Mouse (Mus musculus) forebrain, embryonic 10.5 days (tissue): ENCODE measurements at regions not wholly inside any gene's neighbourhood (a gene's known extent, or its start where the extent isn't known, plus 50 kb on each side); places are given as distances from the start of the nearest gene placed in this dataset.

Experiments used
- DNase-seq: peaks from one replicate; pipeline ENCODE4 v3.0.0-alpha.2; 2017; ENCODE audit warnings: low spot score; ENCODE audit errors: extremely low spot score
- H3K27ac ChIP-seq: fragments of 300-500 bp; sonication (generic); 2 replicates; pipeline ENCODE4 v1.5.1; 2016; ENCODE audit warnings: mild to moderate bottlenecking
- H3K27me3 ChIP-seq: fragments of 300-500 bp; sonication (generic); 2 replicates; pipeline ENCODE4 v1.6.1; 2016; ENCODE audit warnings: mild to moderate bottlenecking; ENCODE audit not compliant: poor library complexity, severe bottlenecking
- H3K36me3 ChIP-seq: fragments of 300-500 bp; sonication (generic); replicated peaks from 2 replicates; pipeline ENCODE4 v1.6.1; 2016; ENCODE audit warnings: mild to moderate bottlenecking, moderate library complexity
- H3K4me1 ChIP-seq: fragments of 300-500 bp; sonication (generic); 2 replicates; pipeline ENCODE4 v1.6.1; 2016
- H3K4me3 ChIP-seq: fragments of 300-500 bp; sonication (generic); 2 replicates; pipeline ENCODE4 v1.5.1; 2016; ENCODE audit warnings: mild to moderate bottlenecking, moderate library complexity
- H3K9me3 ChIP-seq: fragments of 300-500 bp; sonication (generic); 2 replicates; pipeline ENCODE4 v1.6.1; 2016; ENCODE audit warnings: mild to moderate bottlenecking, moderate library complexity
- WGBS: fragments of 180-500 bp; shearing (Covaris S2); methylation state at CpG from one replicate; pipeline ENCODE4 v1.1.7; 2016; 5-methylcytosine and 5-hydroxymethylcytosine counted together

- DNase-seq = no peak
- H3K4me3 ChIP-seq = no peak overlapping the region
- no peaks in the 10 kb centered on the region for H3K9me3 ChIP-seq
- WGBS = 86% methylated on average over 3 of the region's 3 CpGs
- H3K36me3 ChIP-seq = no peaks in the 10 kb centered on the region
- H3K4me1 ChIP-seq = no peaks in the 10 kb centered on the region
- no peak overlapping the region for H3K27ac ChIP-seq
- H3K27me3 ChIP-seq = no peaks in the 10 kb centered on the region
These were observed 189.7 kb upstream of the Rspo3 start for GRCm38 (mm10) chr10:29725319-29725718.

DNA sequence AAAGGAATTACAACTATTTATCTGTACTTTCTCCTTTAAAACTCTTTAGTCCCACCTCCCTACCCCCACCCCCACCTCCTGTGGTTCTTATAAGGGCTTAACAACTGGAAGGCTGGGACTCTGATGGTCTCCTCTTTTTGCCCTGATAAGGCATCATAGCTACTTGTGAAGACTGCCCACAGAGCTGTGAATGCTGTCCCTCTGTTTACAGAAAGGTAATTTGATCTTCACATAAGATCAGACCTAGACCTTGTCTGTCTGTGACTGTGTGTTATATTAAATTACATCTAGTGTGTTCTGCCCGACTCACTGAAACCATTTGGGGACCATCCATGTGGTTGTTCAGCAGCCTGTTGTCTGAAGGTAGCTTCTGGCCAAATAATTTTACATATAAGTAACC, 175.3 kb upstream of the Rspo3 start:
- H3K27ac ChIP-seq = no peak overlapping the region
- no peaks in the 10 kb centered on the region for H3K9me3 ChIP-seq
- 46% methylated on average over 1 of the region's 1 CpGs for WGBS
- H3K36me3 ChIP-seq = no peaks in the 10 kb centered on the region
- H3K27me3 ChIP-seq = no peaks in the 10 kb centered on the region
- H3K4me1 ChIP-seq = peaks cover 4% of the 10 kb centered on the region; the same call in 1 of the 2 replicates
- DNase-seq = no peak
- no peak overlapping the region for H3K4me3 ChIP-seq

- DNase-seq = no peak
- H3K4me3 ChIP-seq = no peak overlapping the region
- no peaks in the 10 kb centered on the region for H3K27me3 ChIP-seq
- no peak overlapping the region for H3K27ac ChIP-seq
- H3K4me1 ChIP-seq = peaks cover 6% of the 10 kb centered on the region; the same call in 1 of the 2 replicates
- H3K36me3 ChIP-seq = no peaks in the 10 kb centered on the region
- H3K9me3 ChIP-seq = no peaks in the 10 kb centered on the region
- WGBS = 60% methylated on average over 2 of the region's 2 CpGs
These were observed 173.0 kb upstream of the Rspo3 start for GRCm38 (mm10) chr10:29708653-29709052.

- Histone ChIP-seq H3K4me1 (no peaks in the 10 kb centered on the region), H3K9me3 (no peaks in the 10 kb centered on the region), H3K27me3 (no peaks in the 10 kb centered on the region), H3K4me3 (no peak overlapping the region), H3K27ac (no peak overlapping the region), H3K36me3 (no peaks in the 10 kb centered on the region)
- WGBS = 86% methylated on average over 15 of the region's 15 CpGs
- no peak for DNase-seq
These were observed 157.6 kb upstream of the Rspo3 start for GRCm38 (mm10) chr10:29693009-29693935.

DNA sequence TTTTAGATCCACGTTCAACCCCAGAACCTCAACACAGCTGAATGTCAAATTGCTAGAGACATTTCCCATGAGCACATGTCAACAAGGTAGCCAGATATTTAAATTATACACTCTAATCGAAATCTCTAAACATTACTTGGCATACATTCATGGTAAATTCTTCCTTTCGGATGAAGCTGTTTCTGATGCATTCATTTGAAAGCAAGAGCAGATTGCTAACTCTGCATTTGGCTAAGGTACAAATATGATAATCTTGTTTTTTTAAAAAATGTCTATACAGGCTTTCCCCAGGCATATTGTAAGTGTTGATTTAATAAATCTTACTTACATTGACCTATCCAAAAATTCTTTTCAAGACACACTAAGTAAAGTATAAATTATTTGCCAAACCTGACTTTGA, 153.9 kb upstream of the Rspo3 start:
- no peaks in the 10 kb centered on the region for H3K9me3 ChIP-seq

DNA sequence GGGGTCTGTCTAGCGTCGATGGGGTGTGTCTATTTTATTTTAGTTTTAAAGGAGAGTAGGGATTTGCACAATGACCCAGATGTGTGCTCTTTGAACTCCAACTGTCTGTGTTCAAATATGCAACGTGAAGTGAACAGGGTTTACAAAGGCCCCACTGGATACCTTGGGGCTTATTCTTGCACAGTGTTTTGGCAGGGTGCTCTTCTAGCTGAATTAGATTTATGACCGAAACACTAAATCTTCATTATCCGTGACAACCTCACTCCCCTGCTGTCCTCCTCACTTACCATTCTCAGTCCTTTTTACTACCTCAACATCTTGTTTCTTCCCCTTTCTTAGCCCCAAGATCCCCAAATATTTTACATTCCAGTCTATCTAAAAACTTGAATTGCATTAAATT, 151.3 kb upstream of the Rspo3 start:
- Histone ChIP-seq H3K27me3 (no peaks in the 10 kb centered on the region), H3K4me1 (no peaks in the 10 kb centered on the region), H3K4me3 (no peak overlapping the region), H3K27ac (no peak overlapping the region), H3K36me3 (no peaks in the 10 kb centered on the region), H3K9me3 (no peaks in the 10 kb centered on the region)
- no peak for DNase-seq
- WGBS = 68% methylated on average over 5 of the region's 5 CpGs

More for the DNA sequence above, 153.9 kb upstream of the Rspo3 start:
- no peak overlapping the region for H3K27ac ChIP-seq
- H3K4me3 ChIP-seq = no peak overlapping the region
- WGBS = 90% methylated on average over 3 of the region's 3 CpGs
- no peak for DNase-seq
- H3K27me3 ChIP-seq = no peaks in the 10 kb centered on the region
- no peaks in the 10 kb centered on the region for H3K4me1 ChIP-seq
- H3K36me3 ChIP-seq = no peaks in the 10 kb centered on the region

DNA sequence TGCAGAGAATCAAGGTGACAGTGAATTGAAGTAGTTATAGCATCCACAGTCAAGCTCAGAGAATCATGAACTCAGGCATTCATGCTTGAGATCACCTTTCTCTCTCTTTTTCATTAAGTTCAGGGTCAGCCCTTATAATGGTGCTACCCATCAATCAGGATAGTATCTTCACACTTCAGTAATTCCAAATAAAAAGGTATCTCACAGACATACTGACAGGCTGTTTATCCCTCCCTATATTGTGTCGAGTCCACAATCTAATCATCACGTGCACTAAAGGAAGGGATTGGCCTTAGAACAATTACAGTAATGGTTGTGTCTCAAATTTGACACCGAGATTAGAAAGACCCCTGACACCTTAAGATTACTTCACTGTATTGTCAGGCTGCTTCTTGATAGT, 138.7 kb upstream of the Rspo3 start:
- Histone ChIP-seq H3K4me3 (no peak overlapping the region), H3K9me3 (no peaks in the 10 kb centered on the region), H3K27me3 (no peaks in the 10 kb centered on the region), H3K36me3 (no peaks in the 10 kb centered on the region), H3K27ac (no peak overlapping the region), H3K4me1 (peaks cover 9% of the 10 kb centered on the region)
- no peak for DNase-seq
- 38% methylated on average over 3 of the region's 3 CpGs for WGBS

DNA sequence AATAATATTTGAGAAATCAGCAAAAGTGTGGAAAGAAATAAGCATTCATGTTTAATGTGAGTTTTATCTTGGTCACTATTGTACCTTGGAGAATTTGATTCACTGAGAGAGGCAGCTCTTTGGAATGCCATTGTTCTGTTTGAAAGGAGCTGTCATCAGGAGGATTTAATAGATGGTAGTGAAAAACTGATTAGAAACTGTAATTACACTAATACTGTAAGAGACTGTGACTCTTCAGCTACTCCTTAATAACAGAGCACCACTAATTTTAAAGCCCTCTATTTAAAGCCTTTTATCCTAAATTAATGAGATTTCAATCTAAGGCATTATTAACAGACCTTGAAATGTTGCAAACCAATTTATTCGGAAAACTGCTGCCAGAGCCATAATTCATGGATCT, 126.1 kb upstream of the Rspo3 start:
- H3K4me3 ChIP-seq = no peak overlapping the region
- no peaks in the 10 kb centered on the region for H3K4me1 ChIP-seq
- H3K27ac ChIP-seq = no peak overlapping the region
- 75% methylated on average over 1 of the region's 1 CpGs for WGBS
- no peaks in the 10 kb centered on the region for H3K27me3 ChIP-seq
- H3K36me3 ChIP-seq = no peaks in the 10 kb centered on the region
- no peaks in the 10 kb centered on the region for H3K9me3 ChIP-seq
- DNase-seq = no peak

DNA sequence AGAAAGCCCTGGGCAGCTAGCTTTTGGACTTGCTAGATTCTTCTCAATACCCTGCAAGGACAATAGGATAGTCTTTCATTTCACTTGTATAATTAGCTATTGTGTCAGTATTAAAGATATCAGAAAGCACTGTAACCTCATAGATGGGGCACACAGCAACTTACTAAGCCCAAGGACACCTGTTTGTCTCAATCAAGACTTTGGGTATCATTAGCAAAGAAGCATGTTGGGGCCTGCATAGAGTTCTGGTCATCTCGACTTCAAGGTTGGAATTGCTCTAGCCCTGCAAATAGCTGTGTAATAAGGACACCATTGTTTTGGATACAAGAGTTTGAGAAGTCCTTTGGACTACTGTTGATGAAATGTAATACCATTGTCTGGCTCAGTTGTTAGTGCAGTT, 104.6 kb upstream of the Rspo3 start:
- H3K9me3 ChIP-seq = no peaks in the 10 kb centered on the region
- no peaks in the 10 kb centered on the region for H3K36me3 ChIP-seq
- DNase-seq = no peak
- H3K4me1 ChIP-seq = no peaks in the 10 kb centered on the region
- H3K4me3 ChIP-seq = no peak overlapping the region
- H3K27ac ChIP-seq = no peak overlapping the region
- H3K27me3 ChIP-seq = no peaks in the 10 kb centered on the region
- 71% methylated on average over 1 of the region's 1 CpGs for WGBS

- Histone ChIP-seq H3K36me3 (no peaks in the 10 kb centered on the region), H3K4me1 (no peaks in the 10 kb centered on the region), H3K4me3 (no peak overlapping the region), H3K27ac (no peak overlapping the region), H3K27me3 (no peaks in the 10 kb centered on the region), H3K9me3 (no peaks in the 10 kb centered on the region)
- WGBS = 78% methylated on average over 5 of the region's 5 CpGs
- no peak for DNase-seq
These were observed 100.2 kb upstream of the Rspo3 start for GRCm38 (mm10) chr10:29635828-29636227.

DNA sequence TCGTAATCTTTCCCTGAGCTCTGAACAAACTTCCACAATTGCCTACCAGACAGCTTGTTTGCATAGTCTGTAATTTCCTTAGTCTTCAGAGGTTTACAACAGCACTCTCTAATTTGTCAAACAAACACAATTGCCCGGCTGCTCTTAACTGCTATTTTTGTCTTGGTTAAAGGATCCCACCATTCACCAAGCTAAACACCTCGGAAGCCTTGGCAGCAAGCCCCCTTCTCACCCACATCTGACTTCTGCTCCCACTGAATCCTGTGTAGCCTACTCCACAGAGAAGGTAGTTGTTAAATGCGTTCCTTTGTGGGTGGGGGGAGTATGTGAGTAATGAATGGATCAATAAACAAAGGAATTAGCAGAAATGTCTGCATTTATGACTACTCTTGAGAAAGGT, 59.8 kb upstream of the Rspo3 start:
- 49% methylated on average over 4 of the region's 4 CpGs for WGBS
- H3K4me3 ChIP-seq = no peak overlapping the region
- no peak for DNase-seq
- H3K27me3 ChIP-seq = no peaks in the 10 kb centered on the region
- no peak overlapping the region for H3K27ac ChIP-seq
- H3K4me1 ChIP-seq = no peaks in the 10 kb centered on the region
- no peaks in the 10 kb centered on the region for H3K9me3 ChIP-seq
- no peaks in the 10 kb centered on the region for H3K36me3 ChIP-seq

DNA sequence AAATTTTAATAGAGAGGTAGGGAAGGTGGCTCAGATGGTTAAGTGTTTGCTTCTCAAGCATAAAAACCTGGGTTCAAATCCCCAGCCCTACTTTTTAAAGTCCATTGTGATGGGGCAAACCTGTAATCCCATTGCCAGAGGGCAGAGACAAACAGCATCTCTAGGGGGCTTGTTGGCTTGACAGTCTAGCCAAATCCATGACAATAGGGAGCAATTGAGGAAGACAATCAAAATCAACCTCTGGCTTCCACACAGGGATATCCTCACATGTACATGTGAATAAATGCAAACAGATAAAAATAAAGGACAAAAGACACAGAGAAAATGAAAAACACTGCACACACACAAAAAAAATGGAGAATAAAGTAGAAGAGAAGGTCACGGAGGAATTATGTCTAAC, 59.3 kb upstream of the Rspo3 start:
- WGBS = 52% methylated on average over 1 of the region's 1 CpGs
- H3K4me3 ChIP-seq = no peak overlapping the region
- H3K4me1 ChIP-seq = no peaks in the 10 kb centered on the region
- DNase-seq = no peak
- no peaks in the 10 kb centered on the region for H3K9me3 ChIP-seq
- H3K27me3 ChIP-seq = no peaks in the 10 kb centered on the region
- H3K36me3 ChIP-seq = no peaks in the 10 kb centered on the region
- no peak overlapping the region for H3K27ac ChIP-seq

DNA sequence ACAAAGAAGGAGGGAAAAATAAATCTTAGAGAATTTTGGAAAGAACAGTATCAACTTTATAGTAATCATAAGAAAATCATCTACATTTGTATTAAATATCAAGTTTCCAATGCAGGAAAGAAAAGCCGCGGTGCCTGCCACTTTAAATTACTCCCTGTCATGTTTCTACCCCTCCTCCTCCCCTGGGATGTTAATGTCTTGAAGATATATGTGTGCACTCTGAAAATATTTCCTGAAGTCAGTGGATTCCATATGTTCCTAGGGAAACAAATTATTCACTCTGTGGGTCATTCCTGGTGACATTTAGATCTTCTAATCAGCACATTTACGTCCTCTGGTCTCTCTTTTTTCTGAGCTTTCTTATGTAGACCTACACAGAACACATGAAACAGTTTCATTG, 57.2 kb upstream of the Rspo3 start:
- H3K36me3 ChIP-seq = no peaks in the 10 kb centered on the region
- no peak overlapping the region for H3K4me3 ChIP-seq
- no peaks in the 10 kb centered on the region for H3K27me3 ChIP-seq
- H3K9me3 ChIP-seq = no peaks in the 10 kb centered on the region
- DNase-seq = no peak
- H3K4me1 ChIP-seq = no peaks in the 10 kb centered on the region
- WGBS = 85% methylated on average over 3 of the region's 3 CpGs
- H3K27ac ChIP-seq = no peak overlapping the region
